Mouse (Mus musculus): Measurements from ENCODE around the gene Mtap.

GRCm38 (mm10) chr4:89172873-89173605, 36.1 kb downstream of the Mtap start:
- TF ChIP-seq CTCF (IDR thresholded peaks at IDR 0.05; ENCODE audit: control insufficient read depth, insufficient read depth, low read length) (no peak), POLR2A (IDR thresholded peaks at IDR 0.05; ENCODE audit: borderline replicate concordance, control insufficient read depth, low read depth, low read length) (no peak)
